Mouse (Mus musculus): ENCODE measurements around the gene 4922502D21Rik.
"Not testable (repeated sequence)": the region's sequence is repeated elsewhere in the genome, so short reads cannot be mapped to it uniquely, and the experiment has no call there.

DNA sequence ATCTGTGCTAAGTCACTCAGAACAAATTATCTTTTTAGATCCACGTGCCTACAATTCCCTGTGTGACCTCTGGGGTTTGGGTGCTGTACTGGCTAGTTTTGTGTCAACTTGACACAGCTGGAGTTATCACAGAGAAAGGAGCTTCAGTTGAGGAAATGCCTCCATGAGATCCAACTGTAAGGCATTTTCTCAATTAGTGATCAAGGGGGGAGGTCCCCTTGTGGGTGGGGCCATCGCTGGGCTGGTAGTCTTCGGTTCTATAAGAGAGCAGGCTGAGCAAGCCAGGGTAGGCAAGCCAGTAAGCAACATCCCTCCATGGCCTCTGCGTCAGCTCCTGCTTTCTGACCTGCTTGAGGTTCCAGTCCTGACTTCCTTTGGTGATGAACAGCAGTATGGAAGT is 10.8 kb upstream of the 4922502D21Rik start, which contains the start of gene Clec12a:
- not testable (repeated sequence) for TF ChIP-seq CTCF (IDR thresholded peaks at IDR 0.05; ENCODE audit: low read depth, low read length); POLR2A (IDR thresholded peaks at IDR 0.05; ENCODE audit: extremely low read depth, insufficient read depth, low read length)
